Mouse (Mus musculus): ENCODE results near the gene Ndufb10.
A peak's percentile ranks its signal among the peaks of the same experiment; 100 is the strongest.

Ndufb10 gene

GRCm38 (mm10) chr17:24724184-24724583 lies at the start of gene Ndufb10:
Gene Ndufb10, minus strand, starts transcription at chr17:24724478.
- DNase-seq (ENCODE audit: low read depth, low spot score), result peak; percentile 96

GRCm38 (mm10) chr17:24773241-24773640 lies 49.0 kb upstream of the Ndufb10 start:
- no peak for DNase-seq (ENCODE audit: low read depth, low spot score)

GRCm38 (mm10) chr17:24769146-24769545 lies 44.9 kb upstream of the Ndufb10 start:
- no peak for DNase-seq (ENCODE audit: low read depth, low spot score)

- DNase-seq (ENCODE audit: low read depth, low spot score), result no peak
Observed at GRCm38 (mm10) chr17:24766266-24766875, 42.1 kb upstream of the Ndufb10 start.

GRCm38 (mm10) chr17:24765016-24765905 lies 41.0 kb upstream of the Ndufb10 start:
- DNase-seq (ENCODE audit: low read depth, low spot score), result peak; percentile 9

GRCm38 (mm10) chr17:24761121-24761520 lies 36.8 kb upstream of the Ndufb10 start:
- no peak for DNase-seq (ENCODE audit: low read depth, low spot score)

GRCm38 (mm10) chr17:24757394-24757793 lies 33.1 kb upstream of the Ndufb10 start:
- DNase-seq (ENCODE audit: low read depth, low spot score), result no peak

- no peak for DNase-seq (ENCODE audit: low read depth, low spot score)
Observed at GRCm38 (mm10) chr17:24752415-24753394, 28.4 kb upstream of the Ndufb10 start, which contains the start of gene Hs3st6. Gene Hs3st6, plus strand, starts transcription at chr17:24752988.

GRCm38 (mm10) chr17:24751528-24751927 lies 27.2 kb upstream of the Ndufb10 start:
- no peak for DNase-seq (ENCODE audit: low read depth, low spot score)

- no peak for DNase-seq (ENCODE audit: low read depth, low spot score)
Observed at GRCm38 (mm10) chr17:24746986-24747385, 22.7 kb upstream of the Ndufb10 start.

GRCm38 (mm10) chr17:24745526-24746497 lies 21.5 kb upstream of the Ndufb10 start:
- DNase-seq (ENCODE audit: low read depth, low spot score), result peak; percentile 94

GRCm38 (mm10) chr17:24744381-24744780 lies 20.1 kb upstream of the Ndufb10 start:
- no peak for DNase-seq (ENCODE audit: low read depth, low spot score)

GRCm38 (mm10) chr17:24743896-24744295 lies 19.6 kb upstream of the Ndufb10 start:
- DNase-seq (ENCODE audit: low read depth, low spot score), result no peak

GRCm38 (mm10) chr17:24742307-24742706 lies 18.0 kb upstream of the Ndufb10 start:
- peak; percentile 81 for DNase-seq (ENCODE audit: low read depth, low spot score)

- DNase-seq (ENCODE audit: low read depth, low spot score), result no peak
Observed at GRCm38 (mm10) chr17:24739926-24740325, 15.6 kb upstream of the Ndufb10 start.

- no peak for DNase-seq (ENCODE audit: low read depth, low spot score)
Observed at GRCm38 (mm10) chr17:24738238-24738637, 14.0 kb upstream of the Ndufb10 start.

GRCm38 (mm10) chr17:24737135-24737810 lies 13.0 kb upstream of the Ndufb10 start:
- no peak for DNase-seq (ENCODE audit: low read depth, low spot score)

GRCm38 (mm10) chr17:24736330-24737051 lies 12.2 kb upstream of the Ndufb10 start, which contains the start of gene Msrb1:
Gene Msrb1, plus strand, starts transcription at chr17:24736642.
- DNase-seq (ENCODE audit: low read depth, low spot score), result peak; percentile 99

- no peak for DNase-seq (ENCODE audit: low read depth, low spot score)
Observed at GRCm38 (mm10) chr17:24735446-24735845, 11.2 kb upstream of the Ndufb10 start.
